Mouse (Mus musculus) heart, postnatal 36 days (tissue): Measurements from ENCODE around the gene Chd1. TPM values are rescaled to one million over a fixed set of nuclear protein-coding genes. Genes with fewer than 3 reads are reported as not detected.

ENCODE experiments used
- DNase-seq, 2 experiments: peaks; one replicate each; pipeline ENCODE4 v3.0.0; 2021 to 2022
- intact Hi-C: fragments of 180-260 bp; cut with DNase I; formaldehyde crosslinking; loops from one replicate; pipeline ENCODE4 v1.15.1; 2025
- total RNA-seq, 2 experiments: library from RNA; stranded (reverse); gene quantifications; 2 replicates each; pipeline ENCODE4 v1.2.3; 2021

The Chd1 gene
- total RNA-seq, 2 experiments from 2014 or later = 20.6 to 20.8 TPM

GRCm38 (mm10) chr17:15807295-15807984, 102.7 kb downstream of the Chd1 start:
- intact Hi-C loops = loop anchor here (10.0 kb wide), 1 partner anchor 157 kb away; no protein-coding TSS in a partner anchor

GRCm38 (mm10) chr17:15808015-15808414, 103.2 kb downstream of the Chd1 start:
- intact Hi-C loops = loop anchor here (2.0 to 10.0 kb wide), 2 partner anchors 19 to 157 kb away; no protein-coding TSS in a partner anchor

More at GRCm38 (mm10) chr17:15807295-15807984, 102.7 kb downstream of the Chd1 start:
- DNase-seq = no peak

GRCm38 (mm10) chr17:15808468-15809374, 104.0 kb downstream of the Chd1 start:
- intact Hi-C loops = loop anchor here (2.0 to 10.0 kb wide), 2 partner anchors 18 to 156 kb away; no protein-coding TSS in a partner anchor
- DNase-seq = no peak

More at GRCm38 (mm10) chr17:15808015-15808414, 103.2 kb downstream of the Chd1 start:
- DNase-seq = no peak

- intact Hi-C loops = loop anchor here (2.0 to 10.0 kb wide), 2 partner anchors 17 to 155 kb away; no protein-coding TSS in a partner anchor
- DNase-seq = no peak
These were observed 105.2 kb downstream of the Chd1 start for GRCm38 (mm10) chr17:15809949-15810348.

GRCm38 (mm10) chr17:15812136-15812778, 107.5 kb downstream of the Chd1 start:
- DNase-seq = no peak
- intact Hi-C loops = no loop called here

- intact Hi-C loops = no loop called here
- no peak for DNase-seq
These were observed 109.0 kb downstream of the Chd1 start for GRCm38 (mm10) chr17:15813658-15814212.

- intact Hi-C loops = no loop called here
- no peak for DNase-seq
These were observed 110.7 kb downstream of the Chd1 start for GRCm38 (mm10) chr17:15815312-15816018.

- intact Hi-C loops = no loop called here
- DNase-seq = no peak
These were observed 111.8 kb downstream of the Chd1 start for GRCm38 (mm10) chr17:15816379-15817095.

- intact Hi-C loops = no loop called here
- no peak for DNase-seq
These were observed 112.3 kb downstream of the Chd1 start for GRCm38 (mm10) chr17:15817096-15817450.

- no peak for DNase-seq
- intact Hi-C loops = no loop called here
These were observed 112.9 kb downstream of the Chd1 start for GRCm38 (mm10) chr17:15817634-15818033.

- no peak for DNase-seq
- intact Hi-C loops = no loop called here
These were observed 113.6 kb downstream of the Chd1 start for GRCm38 (mm10) chr17:15818372-15818771.

- intact Hi-C loops = loop anchor here (10.0 kb wide), 1 partner anchor 425 kb away; the partner anchor contains the start of gene Fam120b
These were observed 115.4 kb downstream of the Chd1 start for GRCm38 (mm10) chr17:15820146-15820545.

GRCm38 (mm10) chr17:15820761-15821160, 116.0 kb downstream of the Chd1 start:
- DNase-seq = no peak
- intact Hi-C loops = loop anchor here (10.0 kb wide), 1 partner anchor 426 kb away; the partner anchor contains the start of gene Fam120b

More at GRCm38 (mm10) chr17:15820146-15820545, 115.4 kb downstream of the Chd1 start:
- no peak for DNase-seq

GRCm38 (mm10) chr17:15821706-15822105, 116.9 kb downstream of the Chd1 start:
- no peak for DNase-seq
- intact Hi-C loops = loop anchor here (10.0 kb wide), 1 partner anchor 427 kb away; the partner anchor contains the start of gene Fam120b

Other genes with a start within 250 kb of the Chd1 start
- gene Psmb1, start 205.2 kb upstream of the Chd1 start, total RNA-seq = 100 to 1,000 TPM; 123 to 127 TPM
- gene Tbp, start 205.1 kb upstream of the Chd1 start, total RNA-seq = 10 to 100 TPM in 1 of 2 experiments, 1 to 10 TPM in 1; 8.2 to 12.8 TPM
- gene Pdcd2, start 177.7 kb upstream of the Chd1 start, total RNA-seq = 10 to 100 TPM; 14.8 to 19.7 TPM
- 1 to 10 TPM; 1.7 to 1.8 TPM for gene Prdm9, start 140.6 kb upstream of the Chd1 start, total RNA-seq
- 10 to 100 TPM; 27.9 to 29.7 TPM for gene Rgmb, start 126.1 kb downstream of the Chd1 start, total RNA-seq